Mouse (Mus musculus) liver, postnatal 0 days (tissue): ENCODE results near the gene Mest.

Experiments used
- CTCF ChIP-seq: sonication (generic); IDR thresholded peaks from 2 replicates; pipeline ENCODE4 v1.5.1; 2016; ENCODE audit warnings: antibody characterized with exemption, low read depth
- EP300 ChIP-seq: IDR thresholded peaks from 2 replicates; pipeline ENCODE4 v1.6.1; 2016; ENCODE audit warnings: antibody characterized with exemption, low read depth, mild to moderate bottlenecking

DNA sequence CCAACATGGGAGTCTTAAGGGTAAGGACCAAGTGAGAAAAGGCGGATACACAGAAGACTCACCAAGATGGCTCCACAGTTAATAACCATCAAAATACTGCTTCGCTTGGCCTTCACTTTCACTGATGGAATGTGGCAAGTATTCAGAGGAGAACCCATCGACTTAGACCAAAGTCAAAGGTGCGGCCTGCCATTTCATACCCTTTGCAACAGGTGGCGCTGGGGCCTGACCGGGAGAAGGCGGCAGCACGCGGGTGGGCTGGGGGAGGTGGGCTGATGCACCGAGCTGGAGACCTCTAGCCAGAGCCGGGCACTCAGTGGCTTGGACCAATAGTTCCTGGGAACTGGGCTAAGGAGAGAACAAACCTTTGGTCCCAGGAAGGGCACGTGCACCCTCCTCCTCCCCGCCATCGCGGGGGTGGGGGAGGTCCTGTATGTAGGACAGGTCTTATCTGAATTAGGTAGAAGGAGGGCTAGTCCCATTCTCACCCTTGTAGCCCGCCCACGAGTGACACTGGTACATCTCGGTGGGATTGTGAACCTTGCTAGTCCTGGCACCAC is 9.3 kb downstream of the Mest start:
- TF ChIP-seq CTCF (no peak), EP300 (no peak)
